Mouse (Mus musculus) adrenal gland, adult 8-10 months (tissue): ENCODE measurements around the gene Urb1. TPM values are rescaled to one million over a fixed set of nuclear protein-coding genes. Genes with fewer than 3 reads are reported as not detected.

Experiments used
- total RNA-seq, 4 experiments: library from RNA; stranded (reverse); gene quantifications; 2 replicates each; pipeline ENCODE4 v1.2.4; 2022

The Urb1 gene
- total RNA-seq, 4 experiments from 2014 or later = 13.5 to 20.2 (median 15.3) TPM

Other genes with a start within 250 kb of the Urb1 start
- gene Mis18a, start 83.0 kb downstream of the Urb1 start, total RNA-seq = 1 to 10 TPM; 5.4 to 7.8 (median 6.1) TPM
- gene Mrap, start 72.2 kb downstream of the Urb1 start, total RNA-seq = 100 to 1,000 TPM; 200 to 615 (median 376) TPM
- gene Eva1c, start 16.3 kb upstream of the Urb1 start, total RNA-seq = 1 to 10 TPM; 4.6 to 7.5 (median 6.1) TPM
- gene Cfap298, start 124.7 kb upstream of the Urb1 start, total RNA-seq = 10 to 100 TPM; 28.6 to 44.3 (median 38.4) TPM
- gene Synj1, start 200.9 kb upstream of the Urb1 start, total RNA-seq = 10 to 100 TPM; 53.0 to 72.0 (median 57.9) TPM
- gene Paxbp1, start 234.1 kb upstream of the Urb1 start, total RNA-seq = 10 to 100 TPM; 45.8 to 77.8 (median 53.7) TPM